Mouse (Mus musculus) embryonic facial prominence, embryonic 14.5 days (tissue): ENCODE measurements at regions not wholly inside any gene's neighbourhood (a gene's known extent, or its start where the extent isn't known, plus 50 kb on each side); places are given as distances from the start of the nearest gene placed in this dataset.

Experiments
- ATAC-seq: fragments of 200-750 bp; cut with Nextera tagmentation; 2 replicates; pipeline ENCODE4 v1.8.0; 2017; ENCODE audit warnings: low read depth, moderate number of reproducible peaks, moderate TSS enrichment
- DNase-seq: peaks from one replicate; pipeline ENCODE4 v3.0.0-alpha.2; 2015; ENCODE audit warnings: low spot score
- H3K27ac ChIP-seq: fragments of 300-500 bp; sonication (generic); replicated peaks from 2 replicates; pipeline ENCODE4 v1.5.1; 2014; ENCODE audit warnings: low read depth, mild to moderate bottlenecking, low read length, moderate library complexity
- H3K27me3 ChIP-seq: fragments of 300-500 bp; sonication (generic); replicated peaks from 2 replicates; pipeline ENCODE4 v1.6.1; 2014; ENCODE audit warnings: low read length; ENCODE audit not compliant: control insufficient read depth, insufficient read depth
- H3K36me3 ChIP-seq: fragments of 300-500 bp; sonication (generic); 2 replicates; pipeline ENCODE4 v1.6.1; 2014; ENCODE audit warnings: low read length, mixed read lengths; ENCODE audit not compliant: control insufficient read depth, insufficient read depth
- H3K4me1 ChIP-seq: fragments of 300-500 bp; sonication (generic); 2 replicates; pipeline ENCODE4 v1.6.1; 2014; ENCODE audit warnings: antibody characterized with exemption, low read length; ENCODE audit not compliant: control insufficient read depth, insufficient read depth
- H3K4me2 ChIP-seq: fragments of 300-500 bp; sonication (generic); 2 replicates; pipeline ENCODE4 v1.6.1; 2014; ENCODE audit warnings: low read depth, mild to moderate bottlenecking, low read length, moderate library complexity, mixed read lengths
- H3K4me3 ChIP-seq: fragments of 300-500 bp; sonication (generic); 2 replicates; pipeline ENCODE4 v1.5.1; 2014; ENCODE audit warnings: low read depth, mild to moderate bottlenecking, low read length
- H3K9ac ChIP-seq: fragments of 300-500 bp; sonication (generic); 2 replicates; pipeline ENCODE4 v1.6.1; 2014; ENCODE audit warnings: low read depth, mild to moderate bottlenecking, low read length, moderate library complexity, mixed read lengths
- H3K9me3 ChIP-seq: fragments of 300-500 bp; sonication (generic); 2 replicates; pipeline ENCODE4 v1.6.1; 2016; ENCODE audit warnings: low read length; ENCODE audit not compliant: control insufficient read depth
- WGBS: fragments of 180-500 bp; shearing (Covaris S2); extraction: QIAGEN DNeasy Blood & Tissue Kit; methylation state at CpG from one replicate; pipeline ENCODE4 v1.1.7; 2014; 5-methylcytosine and 5-hydroxymethylcytosine counted together

- WGBS = 83% methylated on average over 9 of the region's 10 CpGs
- ATAC-seq = no peak
Observed at GRCm38 (mm10) chr13:37651221-37651946, 126.8 kb upstream of the Rreb1 start.

GRCm38 (mm10) chr13:37654651-37655050 is 123.5 kb upstream of the Rreb1 start:
- Histone ChIP-seq H3K4me1 (no peaks in the 10 kb centered on the region), H3K4me2 (no peak overlapping the region), H3K27me3 (no peaks in the 10 kb centered on the region), H3K9ac (no peak overlapping the region), H3K36me3 (no peaks in the 10 kb centered on the region), H3K9me3 (no peaks in the 10 kb centered on the region), H3K4me3 (no peak overlapping the region), H3K27ac (no peak overlapping the region)
- 77% methylated on average over 5 of the region's 5 CpGs for WGBS
- ATAC-seq (no peak), DNase-seq (no peak)

More at GRCm38 (mm10) chr13:37651221-37651946, 126.8 kb upstream of the Rreb1 start:
- DNase-seq = no peak
- Histone ChIP-seq H3K27me3 (no peaks in the 10 kb centered on the region), H3K4me3 (no peak overlapping the region), H3K4me2 (no peak overlapping the region), H3K27ac (no peak overlapping the region), H3K4me1 (no peaks in the 10 kb centered on the region), H3K9me3 (no peaks in the 10 kb centered on the region), H3K36me3 (no peaks in the 10 kb centered on the region), H3K9ac (no peak overlapping the region)

- 78% methylated on average over 16 of the region's 16 CpGs for WGBS
- H3K9me3 ChIP-seq = no peaks in the 10 kb centered on the region
- H3K4me1 ChIP-seq = no peaks in the 10 kb centered on the region
- ATAC-seq (no peak), DNase-seq (peak; percentile 56)
- H3K9ac ChIP-seq = no peak overlapping the region
- no peak overlapping the region for H3K4me2 ChIP-seq
- H3K4me3 ChIP-seq = no peak overlapping the region
- H3K27me3 ChIP-seq = no peaks in the 10 kb centered on the region
- no peak overlapping the region for H3K27ac ChIP-seq
- no peaks in the 10 kb centered on the region for H3K36me3 ChIP-seq
Observed at GRCm38 (mm10) chr13:37657248-37657647, 121.0 kb upstream of the Rreb1 start.

- DNase-seq (peak; percentile 74), ATAC-seq (peak; percentile 50; the same call in 1 of the 2 replicates)
- H3K4me3 ChIP-seq = no peak overlapping the region
- H3K27ac ChIP-seq = no peak overlapping the region
- H3K9me3 ChIP-seq = no peaks in the 10 kb centered on the region
- WGBS = 46% methylated on average over 2 of the region's 2 CpGs
- no peak overlapping the region for H3K4me2 ChIP-seq
- no peak overlapping the region for H3K9ac ChIP-seq
- H3K27me3 ChIP-seq = no peaks in the 10 kb centered on the region
- no peaks in the 10 kb centered on the region for H3K36me3 ChIP-seq
- H3K4me1 ChIP-seq = no peaks in the 10 kb centered on the region
Observed at GRCm38 (mm10) chr13:37658034-37658433, 120.2 kb upstream of the Rreb1 start.

- Histone ChIP-seq H3K4me1 (no peaks in the 10 kb centered on the region), H3K4me2 (no peak overlapping the region), H3K27me3 (no peaks in the 10 kb centered on the region), H3K36me3 (no peaks in the 10 kb centered on the region), H3K9ac (no peak overlapping the region), H3K4me3 (no peak overlapping the region), H3K27ac (no peak overlapping the region), H3K9me3 (no peaks in the 10 kb centered on the region)
- ATAC-seq (no peak), DNase-seq (no peak)
- 69% methylated on average over 6 of the region's 6 CpGs for WGBS
Observed at GRCm38 (mm10) chr13:37658519-37658918, 119.7 kb upstream of the Rreb1 start.

DNA sequence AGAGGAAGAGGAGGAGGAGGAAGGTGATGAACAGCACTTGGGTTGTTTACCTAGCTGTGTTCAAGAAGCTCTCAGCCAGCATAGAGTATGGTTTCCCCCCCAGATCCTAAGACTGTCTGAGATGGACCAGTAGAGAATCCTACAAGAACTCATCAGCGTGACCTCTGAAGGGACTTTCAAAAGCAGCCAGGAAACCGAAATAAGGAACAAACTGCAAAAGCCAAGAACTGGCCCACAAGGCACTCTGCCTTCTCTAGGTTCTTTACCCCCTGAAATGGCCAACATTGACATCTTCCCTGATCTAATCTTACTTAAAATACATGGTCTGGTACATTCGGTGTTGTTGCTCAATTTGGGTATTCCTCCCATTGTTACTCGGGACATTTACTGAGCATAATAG is 118.1 kb upstream of the Rreb1 start:
- H3K4me2 ChIP-seq = no peak overlapping the region
- no peak overlapping the region for H3K9ac ChIP-seq
- DNase-seq (no peak), ATAC-seq (no peak)
- 83% methylated on average over 4 of the region's 4 CpGs for WGBS
- no peaks in the 10 kb centered on the region for H3K4me1 ChIP-seq
- no peaks in the 10 kb centered on the region for H3K9me3 ChIP-seq
- H3K4me3 ChIP-seq = no peak overlapping the region
- no peaks in the 10 kb centered on the region for H3K36me3 ChIP-seq
- no peak overlapping the region for H3K27ac ChIP-seq
- H3K27me3 ChIP-seq = no peaks in the 10 kb centered on the region

DNA sequence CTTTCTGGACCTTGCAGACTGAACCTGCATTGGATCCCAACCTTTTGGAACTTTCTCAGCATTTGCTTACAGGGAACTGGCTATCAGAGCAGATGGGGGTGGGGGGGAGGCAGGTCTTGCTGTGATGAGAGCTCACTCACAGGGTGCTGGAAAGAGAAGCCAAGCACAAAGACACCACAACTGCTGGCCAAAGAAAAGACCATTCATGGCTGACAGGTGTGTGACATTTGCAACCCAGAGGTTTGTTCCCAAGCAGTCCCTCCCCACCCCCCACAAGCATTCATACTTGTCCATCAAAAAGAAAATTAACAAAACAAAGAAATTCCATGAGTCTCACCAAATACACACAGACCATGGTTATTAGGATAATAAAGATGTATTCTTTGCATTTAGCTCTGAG is 117.5 kb upstream of the Rreb1 start:
- ATAC-seq (no peak), DNase-seq (no peak)
- no peaks in the 10 kb centered on the region for H3K9me3 ChIP-seq
- H3K36me3 ChIP-seq = no peaks in the 10 kb centered on the region
- no peak overlapping the region for H3K4me3 ChIP-seq
- no peak overlapping the region for H3K9ac ChIP-seq
- H3K4me1 ChIP-seq = no peaks in the 10 kb centered on the region
- no peak overlapping the region for H3K27ac ChIP-seq
- H3K4me2 ChIP-seq = no peak overlapping the region
- H3K27me3 ChIP-seq = no peaks in the 10 kb centered on the region

DNA sequence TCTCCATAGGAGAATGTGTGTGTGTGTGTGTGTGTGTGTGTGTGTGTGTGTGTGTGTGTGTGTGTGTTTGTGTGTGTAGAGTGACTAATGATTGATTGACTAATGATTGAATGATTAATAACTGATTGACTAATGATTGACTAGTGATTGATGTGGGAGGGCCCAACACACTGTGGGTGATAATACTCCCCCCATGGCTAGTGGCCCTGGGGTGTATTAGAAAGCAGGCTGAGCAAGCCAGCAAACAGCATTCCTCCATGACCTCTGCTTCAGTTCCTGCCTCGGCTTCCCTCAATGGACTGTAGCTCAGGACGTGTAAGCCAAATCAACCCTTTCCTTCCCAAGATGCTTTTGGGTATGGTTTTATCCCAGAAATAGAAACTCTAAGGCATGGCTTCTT is 114.1 kb upstream of the Rreb1 start:
- Histone ChIP-seq H3K27me3 (no peaks in the 10 kb centered on the region), H3K4me1 (no peaks in the 10 kb centered on the region), H3K4me3 (no peak overlapping the region), H3K9me3 (no peaks in the 10 kb centered on the region), H3K4me2 (no peak overlapping the region), H3K36me3 (no peaks in the 10 kb centered on the region), H3K9ac (no peak overlapping the region), H3K27ac (no peak overlapping the region)
- DNase-seq = no peak
- no peak for ATAC-seq
- WGBS = 73% methylated on average over 2 of the region's 2 CpGs
